Mouse (Mus musculus) olfactory bulb, adult 2 months (tissue): ENCODE results near the gene Prss2. TPM values are rescaled to one million over a fixed set of nuclear protein-coding genes. Genes with fewer than 3 reads are reported as not detected.
A peak's percentile ranks its signal among the peaks of the same experiment; 100 is the strongest.
"Not testable (repeated sequence)": the region's sequence is repeated elsewhere in the genome, so short reads cannot be mapped to it uniquely, and the experiment has no call there.

Experiments
- H3K27ac ChIP-seq: fragments of 200-500 bp; 2 replicates; pipeline ENCODE4 v1.5.1; 2012; ENCODE audit warnings: low read depth, low read length; ENCODE audit not compliant: insufficient read depth
- H3K4me1 ChIP-seq: fragments of 200-500 bp; 2 replicates; pipeline ENCODE4 v1.6.1; 2012; ENCODE audit warnings: low read length; ENCODE audit not compliant: control insufficient read depth, insufficient read depth
- H3K4me3 ChIP-seq: fragments of 200-500 bp; 2 replicates; pipeline ENCODE4 v1.5.1; 2012; ENCODE audit warnings: mild to moderate bottlenecking, low read depth, low read length, moderate library complexity; ENCODE audit not compliant: insufficient read depth
- CTCF ChIP-seq: fragments of 200-500 bp; IDR thresholded peaks from 2 replicates; pipeline ENCODE4 v1.5.1; 2012; ENCODE audit warnings: low read depth, mild to moderate bottlenecking, low read length, moderate library complexity; ENCODE audit not compliant: insufficient read depth
- POLR2A ChIP-seq: fragments of 200-500 bp; IDR thresholded peaks from 2 replicates; pipeline ENCODE4 v1.6.1; 2012; ENCODE audit warnings: mild to moderate bottlenecking, low read depth, low read length, moderate library complexity; ENCODE audit not compliant: insufficient read depth
- WGBS: fragments of 180-500 bp; shearing (Covaris S2); methylation state at CpG from one replicate; pipeline ENCODE4 v1.1.7; 2018; 5-methylcytosine and 5-hydroxymethylcytosine counted together
- polyA plus RNA-seq: library from polyadenylated mRNA; stranded (reverse); fragments of >200 nt; gene quantifications from 2 replicates; pipeline ENCODE4 v1.2.4, GENCODE M21; 2012; ENCODE audit warnings: low replicate concordance; ENCODE audit not compliant: missing spikeins, insufficient read depth, insufficient read length

Gene Prss2
- polyA plus RNA-seq, 1 experiment = not detected

- Histone ChIP-seq H3K4me3 (no peak overlapping the region), H3K4me1 (no peaks in the 10 kb centered on the region), H3K27ac (no peak overlapping the region)
- WGBS = 79% methylated on average over 5 of the region's 5 CpGs
- TF ChIP-seq POLR2A (no peak), CTCF (no peak)
Observed at GRCm38 (mm10) chr6:41553356-41554010, 31.9 kb downstream of the Prss2 start.

- whole genome bisulfite sequencing = 77% methylated on average over 7 of the region's 7 CpGs
- Histone ChIP-seq H3K4me1 (no peaks in the 10 kb centered on the region), H3K27ac (no peak overlapping the region), H3K4me3 (no peak overlapping the region)
- TF ChIP-seq POLR2A (no peak), CTCF (no peak)
Observed at GRCm38 (mm10) chr6:41554295-41555169, 32.9 kb downstream of the Prss2 start.

- no peak overlapping the region for H3K4me3 ChIP-seq
- H3K4me1 ChIP-seq = no peaks in the 10 kb centered on the region
- no peak for TF ChIP-seq POLR2A
- no peak for TF ChIP-seq CTCF
- no peak overlapping the region for H3K27ac ChIP-seq
Observed at GRCm38 (mm10) chr6:41556389-41556788, 34.8 kb downstream of the Prss2 start.

- no peaks in the 10 kb centered on the region for H3K4me1 ChIP-seq
- WGBS = 77% methylated on average over 5 of the region's 5 CpGs
- TF ChIP-seq POLR2A (no peak), CTCF (no peak)
- no peak overlapping the region for H3K27ac ChIP-seq
- no peak overlapping the region for H3K4me3 ChIP-seq
Observed at GRCm38 (mm10) chr6:41557468-41557867, 35.9 kb downstream of the Prss2 start.

- H3K4me3 ChIP-seq = no peak overlapping the region
- no peak overlapping the region for H3K27ac ChIP-seq
- no peak for TF ChIP-seq POLR2A
- no peak for TF ChIP-seq CTCF
- WGBS = 57% methylated on average over 2 of the region's 2 CpGs
- no peaks in the 10 kb centered on the region for H3K4me1 ChIP-seq
Observed at GRCm38 (mm10) chr6:41558271-41558670, 36.7 kb downstream of the Prss2 start.

GRCm38 (mm10) chr6:41559331-41559730 is 37.7 kb downstream of the Prss2 start:
- TF ChIP-seq POLR2A (no peak), CTCF (no peak)
- Histone ChIP-seq H3K4me3 (no peak overlapping the region), H3K4me1 (no peaks in the 10 kb centered on the region), H3K27ac (no peak overlapping the region)
- 29% methylated on average over 3 of the region's 3 CpGs for WGBS

GRCm38 (mm10) chr6:41560273-41560672 is 38.7 kb downstream of the Prss2 start:
- TF ChIP-seq CTCF (no peak), POLR2A (no peak)
- WGBS = 81% methylated on average over 2 of the region's 2 CpGs
- no peak overlapping the region for H3K27ac ChIP-seq

GRCm38 (mm10) chr6:41562598-41562997 is 41.0 kb downstream of the Prss2 start:
- 90% methylated on average over 4 of the region's 4 CpGs for WGBS
- TF ChIP-seq POLR2A = no peak
- TF ChIP-seq CTCF = no peak
- H3K4me1 ChIP-seq = no peaks in the 10 kb centered on the region
- H3K4me3 ChIP-seq = peak overlapping the region; percentile 18
- no peak overlapping the region for H3K27ac ChIP-seq

More at GRCm38 (mm10) chr6:41560273-41560672, 38.7 kb downstream of the Prss2 start:
- Histone ChIP-seq H3K4me3 (no peak overlapping the region), H3K4me1 (no peaks in the 10 kb centered on the region)

GRCm38 (mm10) chr6:41563104-41563951 is 41.7 kb downstream of the Prss2 start:
- 59% methylated on average over 5 of the region's 23 CpGs for WGBS
- H3K4me3 ChIP-seq = peak overlapping the region; percentile 18
- not testable (repeated sequence) for H3K4me1 ChIP-seq, H3K27ac ChIP-seq
